Mouse (Mus musculus): ENCODE data around the gene Rflna.

- no peak for TF ChIP-seq POLR2A (IDR thresholded peaks at IDR 0.05; ENCODE audit: borderline replicate concordance, control insufficient read depth, low read depth, low read length)
- no peak for TF ChIP-seq CTCF (IDR thresholded peaks at IDR 0.05; ENCODE audit: control insufficient read depth, insufficient read depth, low read length)
Observed at GRCm38 (mm10) chr5:125002969-125003872, at the start of gene Rflna.

Measured in bone marrow, adult 2 months (tissue).